Mouse (Mus musculus) left cerebral cortex, postnatal 14 days (tissue): ENCODE data around the gene Cacna1c. TPM values are rescaled to one million over a fixed set of nuclear protein-coding genes. Genes with fewer than 3 reads are reported as not detected.
A peak's percentile ranks its signal among the peaks of the same experiment; 100 is the strongest.

Experiments
- DNase-seq, 2 experiments: peaks; one replicate each; pipeline ENCODE4 v3.0.0; 2021 to 2022; ENCODE audit warnings: low spot score in 2 of 2, mixed read lengths in 1 of 2
- intact Hi-C: fragments of 180-260 bp; cut with DNase I; formaldehyde crosslinking; loops from one replicate; pipeline ENCODE4 v1.15.1; 2025
- total RNA-seq, 2 experiments: library from RNA; stranded (reverse); gene quantifications; 2 replicates each; pipeline ENCODE4 v1.2.3; 2021

Gene Cacna1c
- total RNA-seq, 2 experiments from 2014 or later = 66.9 to 73.5 TPM

DNA sequence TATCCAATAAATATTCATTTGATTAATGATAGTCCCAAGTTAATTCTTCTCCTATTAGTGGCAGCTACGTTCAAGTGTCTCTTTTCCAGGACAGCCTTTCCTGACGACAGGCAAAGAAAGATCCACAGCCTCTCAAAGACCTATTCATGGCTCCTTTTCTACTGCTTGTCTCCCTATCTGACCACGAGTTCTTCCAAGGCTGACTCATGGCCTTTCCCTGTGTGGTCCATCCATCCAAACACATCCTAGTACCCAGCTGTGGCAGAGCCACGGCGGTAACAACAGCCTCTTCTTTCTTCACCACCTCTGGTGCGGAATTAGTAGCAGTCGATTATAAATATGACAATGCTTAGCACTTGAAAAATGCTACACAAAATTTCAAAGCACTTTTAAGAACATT, 155.3 kb downstream of the Cacna1c start:
- DNase-seq = no peak
- intact Hi-C loops = no loop called here

DNA sequence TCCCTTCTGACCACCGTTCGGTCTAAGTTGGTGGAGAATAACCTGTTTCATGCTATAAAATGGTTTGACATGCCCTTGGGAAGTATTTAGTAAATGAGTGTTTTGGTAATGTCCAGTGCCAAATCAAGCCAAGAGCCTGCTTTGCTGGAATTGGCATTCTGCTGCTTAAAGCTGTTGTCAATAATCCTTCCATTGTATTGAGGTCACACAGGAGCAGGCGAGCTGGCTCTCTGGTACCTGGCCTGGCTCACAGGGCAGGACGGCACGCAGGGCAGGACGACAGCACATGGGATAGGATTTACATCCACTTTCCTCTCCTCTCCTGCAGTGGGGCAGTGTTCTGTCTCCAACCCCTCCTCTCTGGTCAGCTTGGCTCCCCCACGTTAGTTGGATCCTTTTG, 156.4 kb downstream of the Cacna1c start:
- no peak for DNase-seq
- intact Hi-C loops = no loop called here

DNA sequence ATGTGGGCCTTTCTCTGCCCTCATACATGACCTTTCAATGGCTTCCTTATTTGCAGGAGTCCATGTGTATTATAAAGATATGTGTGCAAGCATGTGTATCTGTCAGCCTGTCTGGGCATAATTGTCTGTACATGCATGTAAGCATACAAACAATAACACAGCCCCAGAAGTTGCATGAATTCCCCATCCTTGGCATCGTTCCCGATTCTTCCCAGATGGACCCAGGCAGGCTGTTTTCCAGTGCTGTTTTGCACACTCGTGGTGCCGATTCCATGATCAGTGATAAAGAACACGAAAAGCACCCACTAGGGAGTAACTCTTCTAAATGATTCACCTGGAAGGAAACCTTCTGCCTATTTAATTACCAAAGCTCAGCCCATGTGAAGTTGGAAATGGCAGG, 156.9 kb downstream of the Cacna1c start:
- DNase-seq = no peak
- intact Hi-C loops = no loop called here

DNA sequence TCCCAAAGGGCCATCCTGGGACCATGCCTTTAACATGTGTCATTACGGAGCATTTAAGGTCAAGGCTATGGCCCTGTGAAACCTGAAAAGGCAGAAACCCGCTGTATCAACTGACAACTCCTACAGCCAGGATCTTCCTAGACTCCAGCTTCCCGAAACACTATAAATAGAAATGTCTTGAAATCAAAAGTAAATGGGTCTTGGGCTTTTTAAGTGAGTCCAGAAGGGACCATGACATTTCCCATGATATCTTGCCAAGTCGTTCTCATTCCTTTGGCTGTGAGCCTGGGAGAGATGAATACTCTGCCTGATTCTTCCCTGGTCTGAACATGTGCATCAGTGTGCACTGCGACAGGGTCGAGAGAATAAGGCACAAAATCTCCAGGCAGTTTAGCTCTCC, 158.4 kb downstream of the Cacna1c start:
- DNase-seq = peak in 1 of 2 experiments; percentile 37
- intact Hi-C loops = no loop called here

DNA sequence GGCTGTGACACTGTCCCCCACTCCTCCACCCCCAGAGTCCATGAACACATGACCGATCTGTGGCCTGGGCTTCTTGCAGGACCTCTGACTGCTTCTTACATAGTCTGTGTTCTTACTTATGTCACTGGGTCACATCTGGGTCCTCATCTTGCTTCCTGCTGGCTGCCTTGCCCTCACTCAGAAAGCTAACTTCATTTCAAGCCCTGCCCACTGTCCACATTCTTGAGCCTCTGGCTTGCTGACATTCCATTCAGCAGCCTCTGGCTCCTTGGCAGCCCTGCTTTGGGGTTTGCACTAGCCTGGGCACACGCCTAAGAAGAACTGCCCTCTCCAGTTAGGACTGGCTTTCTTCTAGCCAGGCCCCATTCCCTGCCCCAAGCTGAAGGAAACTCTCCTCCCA, 159.2 kb downstream of the Cacna1c start:
- intact Hi-C loops = no loop called here
- DNase-seq = no peak

DNA sequence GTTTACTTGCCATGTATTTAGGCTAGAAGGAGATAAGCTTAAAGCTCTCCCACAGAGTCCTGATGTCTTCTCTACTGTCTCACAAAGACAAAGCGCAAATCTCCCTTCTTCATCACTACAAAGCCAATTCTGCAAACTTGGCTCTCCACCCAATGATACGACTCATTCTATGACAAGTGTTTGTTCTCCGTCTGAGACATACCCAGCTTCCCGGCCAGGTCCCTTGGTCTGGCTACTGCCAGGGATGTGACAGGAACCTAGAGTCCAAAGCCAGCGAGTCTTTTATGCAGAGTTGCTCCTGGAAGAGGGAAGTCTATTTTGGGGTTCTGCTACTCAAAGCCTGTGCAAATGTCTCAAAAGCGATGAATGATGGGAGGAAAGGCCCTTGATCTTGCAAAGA, 160.9 kb downstream of the Cacna1c start:
- DNase-seq = no peak
- intact Hi-C loops = no loop called here

DNA sequence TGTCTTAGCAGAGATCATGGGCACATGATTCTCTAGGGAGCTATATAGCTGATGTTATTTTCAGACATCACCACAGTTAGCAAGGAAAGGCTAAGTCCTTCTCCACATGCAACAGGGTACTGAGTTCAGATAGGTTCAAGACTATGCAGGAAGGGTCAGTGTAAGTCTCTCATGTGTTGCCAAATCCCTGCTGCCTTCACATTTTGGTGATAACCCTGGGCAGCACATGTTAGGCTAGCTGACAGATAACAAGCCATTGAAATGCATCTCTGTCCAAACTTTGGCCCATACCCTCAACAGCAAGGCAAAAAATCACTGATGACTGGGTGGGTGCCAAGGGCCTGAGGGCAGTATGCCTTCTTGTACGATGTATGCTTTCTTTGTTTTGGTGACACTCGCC, 161.3 kb downstream of the Cacna1c start:
- intact Hi-C loops = no loop called here
- DNase-seq = no peak

DNA sequence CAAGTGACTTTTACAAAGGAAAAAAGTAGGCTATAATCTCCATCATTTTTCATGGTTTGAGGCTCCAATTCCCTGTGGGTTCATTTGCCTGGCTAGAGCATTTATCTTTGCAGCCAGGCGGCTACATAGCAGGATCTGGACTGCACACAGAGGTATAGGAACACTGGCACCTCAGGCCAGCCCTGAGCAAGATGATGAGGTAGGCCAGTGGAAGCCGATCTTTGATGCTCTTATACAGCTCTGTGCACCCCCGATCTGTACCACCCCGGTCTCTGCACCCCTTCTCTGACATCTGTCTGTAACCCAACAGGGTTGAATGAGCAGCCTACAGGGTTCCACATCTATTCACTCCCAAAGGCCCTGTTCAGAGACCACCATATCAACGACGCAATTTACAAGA, 168.3 kb downstream of the Cacna1c start:
- no peak for DNase-seq
- intact Hi-C loops = no loop called here

DNA sequence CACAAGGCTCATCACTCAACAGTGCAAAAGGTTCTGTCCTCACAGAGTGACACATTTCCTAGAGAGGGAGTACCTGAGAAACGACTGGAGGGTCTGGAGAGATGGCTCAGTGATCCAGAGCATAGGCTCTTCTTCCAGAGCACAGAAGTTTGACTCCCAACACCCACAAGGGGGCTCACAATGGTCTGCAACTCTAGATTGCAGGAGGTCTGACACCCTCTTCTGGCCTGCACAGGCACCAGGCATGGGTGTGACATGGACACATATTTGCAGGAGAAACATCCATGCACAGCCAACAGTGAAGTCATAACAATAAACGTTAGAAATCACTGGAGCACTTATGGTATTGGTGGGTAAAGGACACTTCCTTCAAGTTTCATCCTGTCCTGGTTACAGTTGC, 173.4 kb downstream of the Cacna1c start:
- no peak for DNase-seq
- intact Hi-C loops = no loop called here

DNA sequence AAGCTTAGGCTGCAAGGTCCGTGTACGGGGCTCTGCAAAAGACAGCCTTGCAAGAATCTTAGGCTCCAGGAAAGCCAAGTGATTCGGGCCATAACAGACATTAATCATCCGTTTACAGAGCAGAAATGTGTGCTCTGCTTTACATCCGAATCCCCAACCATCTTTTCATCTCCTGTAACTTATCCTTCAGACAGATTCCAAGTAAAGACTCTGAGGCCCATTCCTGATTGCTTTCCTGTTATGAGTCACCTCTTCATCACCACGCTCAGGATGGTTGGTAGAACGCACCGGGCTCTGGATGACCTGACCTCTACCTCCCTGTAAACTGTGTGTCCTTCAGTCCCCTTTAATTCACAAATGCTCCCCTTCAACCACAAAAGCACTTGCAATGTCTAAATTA, 175.0 kb downstream of the Cacna1c start:
- intact Hi-C loops = no loop called here
- DNase-seq = no peak

DNA sequence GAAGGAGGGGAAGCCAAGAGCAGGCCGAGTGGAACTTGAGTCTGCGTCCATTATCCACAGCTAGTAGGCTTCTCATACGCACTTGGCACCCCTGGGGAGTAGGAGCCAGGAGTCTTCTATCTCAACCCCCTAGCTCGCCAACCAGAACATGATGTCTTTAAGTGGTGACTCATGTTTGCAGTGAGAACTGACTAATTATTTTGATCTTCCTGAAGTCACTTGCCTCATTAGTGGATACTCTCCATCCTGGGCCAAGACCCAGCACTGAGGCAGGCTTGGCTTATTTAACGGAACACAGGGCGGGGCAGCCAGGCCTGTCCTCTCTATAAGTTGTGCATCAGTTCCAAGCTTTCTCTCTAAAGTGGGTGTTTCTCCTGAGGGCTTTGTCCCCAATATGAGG, 177.3 kb downstream of the Cacna1c start:
- no peak for DNase-seq
- intact Hi-C loops = no loop called here

DNA sequence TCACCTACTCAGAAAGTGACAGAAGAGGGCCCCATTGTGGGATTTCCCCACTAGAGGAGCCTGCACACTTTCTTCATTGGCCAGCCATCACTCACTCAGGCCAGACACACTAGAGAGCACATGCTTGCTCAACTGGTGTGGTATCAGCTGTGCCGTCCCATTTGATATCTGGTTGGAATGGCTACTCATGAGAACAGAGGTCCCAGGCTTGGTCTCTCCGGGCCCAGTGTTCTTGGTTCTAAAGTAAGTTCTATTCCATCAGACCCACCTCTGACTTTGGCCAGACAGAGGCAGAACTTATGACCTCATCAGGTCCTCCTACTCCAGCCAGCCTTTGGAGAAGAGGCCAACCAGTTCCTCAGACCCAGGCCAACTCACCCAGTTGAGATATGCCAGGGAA, 178.0 kb downstream of the Cacna1c start:
- intact Hi-C loops = no loop called here
- DNase-seq = no peak

DNA sequence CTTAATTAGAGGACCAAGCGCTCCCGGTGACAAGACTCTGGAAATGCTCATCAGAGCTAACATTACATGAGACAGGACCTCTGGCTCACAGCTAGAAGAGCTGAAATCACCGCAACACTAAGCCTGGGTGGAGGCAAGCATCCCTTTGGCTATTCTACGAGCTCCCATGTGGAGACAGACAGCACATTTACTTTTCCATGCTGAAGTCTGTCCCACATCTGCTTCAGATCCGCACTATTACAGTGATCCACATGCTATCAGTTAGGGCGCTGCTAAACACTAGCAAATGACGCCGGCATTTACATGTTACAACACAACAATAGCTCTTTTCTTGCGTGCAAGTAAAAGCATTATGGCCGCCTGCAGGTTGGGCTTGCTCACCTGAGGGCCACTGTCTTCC, 178.7 kb downstream of the Cacna1c start:
- intact Hi-C loops = no loop called here
- no peak for DNase-seq

DNA sequence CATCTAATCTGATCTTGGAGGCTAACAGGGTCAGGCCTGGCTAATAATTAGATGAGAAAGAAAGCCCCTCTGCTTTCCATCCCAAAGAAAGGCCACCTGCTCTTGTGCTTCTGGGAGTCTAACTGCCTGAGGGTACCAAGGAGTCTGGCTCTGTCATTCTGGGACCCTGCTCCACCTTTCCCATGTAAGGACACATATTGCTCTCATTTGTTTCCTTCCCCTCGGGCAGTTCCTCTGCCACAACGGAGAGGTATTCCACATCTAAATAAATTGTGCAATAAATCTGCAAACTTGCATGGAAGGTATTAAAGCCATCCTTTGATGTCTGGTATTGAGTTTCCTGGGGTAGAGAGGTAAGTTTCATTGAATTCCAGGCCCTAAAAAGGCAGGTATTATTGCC, 180.9 kb downstream of the Cacna1c start:
- intact Hi-C loops = no loop called here
- DNase-seq = no peak

DNA sequence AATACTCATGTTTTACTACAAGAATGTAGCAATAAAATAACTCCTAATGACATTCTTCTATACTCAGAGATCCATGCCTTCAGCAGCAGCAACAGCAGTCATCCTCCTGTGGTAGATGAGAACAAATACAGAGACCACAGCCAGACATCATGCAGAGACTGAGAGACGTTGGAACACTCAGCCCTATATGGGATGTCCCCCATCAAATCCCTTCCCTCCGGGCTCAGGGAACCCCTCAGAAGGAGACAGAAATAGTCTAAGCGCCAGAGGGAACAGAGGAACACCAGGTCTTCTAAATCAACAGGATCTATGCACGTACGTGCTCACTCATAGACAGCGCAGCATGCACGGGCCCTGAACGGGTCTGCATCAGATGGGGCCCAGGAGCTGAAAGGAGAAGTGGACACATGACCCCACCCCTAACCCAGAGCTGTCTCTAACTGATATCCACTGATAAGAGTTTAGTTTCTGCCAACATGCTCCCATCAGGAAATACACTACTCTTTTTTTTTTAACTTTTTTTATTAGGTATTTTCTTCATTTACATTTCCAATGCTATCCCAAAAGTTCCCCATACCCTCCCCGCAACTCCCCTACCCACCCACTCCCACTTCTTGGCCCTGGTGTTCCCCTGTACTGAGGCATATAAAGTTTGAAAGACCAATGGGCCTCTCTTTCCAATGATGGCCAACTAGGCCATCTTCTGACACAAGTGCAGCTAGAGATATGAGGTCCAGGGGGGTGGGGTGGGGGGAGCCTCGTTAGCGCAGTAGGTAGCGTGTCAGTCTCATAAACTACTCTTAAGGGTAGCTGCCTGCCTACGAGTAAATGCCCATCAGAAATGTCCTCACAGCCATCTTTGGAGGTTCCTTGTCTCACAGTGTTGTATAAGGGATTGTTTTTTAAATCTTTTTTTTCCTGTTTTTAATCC, 182.8 kb downstream of the Cacna1c start:
- DNase-seq = no peak
- intact Hi-C loops = no loop called here

DNA sequence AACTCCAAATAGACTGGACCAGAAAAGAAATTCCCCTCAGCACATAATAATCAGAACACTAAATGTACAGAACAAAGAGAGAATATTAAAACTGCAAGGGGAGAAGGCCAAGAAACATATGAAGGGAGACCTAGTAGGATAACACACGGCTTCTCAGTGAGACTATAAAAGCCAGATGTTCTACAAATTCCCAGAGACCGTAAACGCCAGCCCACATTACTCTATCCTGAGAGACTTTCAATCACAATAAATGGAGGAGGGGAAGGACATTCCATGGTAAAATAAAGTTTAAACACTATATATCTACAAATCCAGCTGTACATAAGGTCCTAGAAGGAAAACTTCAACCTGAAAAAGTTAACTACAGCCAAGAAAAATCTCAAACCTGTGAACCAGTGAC, 185.3 kb downstream of the Cacna1c start:
- intact Hi-C loops = no loop called here
- DNase-seq = no peak

DNA sequence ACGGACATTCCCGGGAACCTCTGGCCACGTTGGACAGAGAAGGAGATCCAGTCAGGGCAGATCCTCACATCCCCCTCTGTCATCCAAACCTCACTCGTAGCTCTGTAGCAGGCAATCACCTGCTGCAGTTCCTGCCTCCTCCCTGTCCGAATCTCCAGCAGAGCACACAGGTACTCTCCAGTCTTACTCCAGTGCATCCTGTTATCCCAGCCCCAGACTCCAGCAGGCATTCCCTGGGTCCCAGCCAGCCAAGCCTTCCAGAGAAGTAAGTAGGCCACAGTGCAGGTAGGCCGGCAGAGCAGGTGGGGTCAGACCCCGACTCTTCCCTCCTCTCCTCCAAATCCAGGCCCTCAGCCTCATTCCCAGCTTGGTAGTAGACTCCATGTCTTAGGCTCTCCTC, 186.7 kb downstream of the Cacna1c start:
- DNase-seq = no peak
- intact Hi-C loops = no loop called here

DNA sequence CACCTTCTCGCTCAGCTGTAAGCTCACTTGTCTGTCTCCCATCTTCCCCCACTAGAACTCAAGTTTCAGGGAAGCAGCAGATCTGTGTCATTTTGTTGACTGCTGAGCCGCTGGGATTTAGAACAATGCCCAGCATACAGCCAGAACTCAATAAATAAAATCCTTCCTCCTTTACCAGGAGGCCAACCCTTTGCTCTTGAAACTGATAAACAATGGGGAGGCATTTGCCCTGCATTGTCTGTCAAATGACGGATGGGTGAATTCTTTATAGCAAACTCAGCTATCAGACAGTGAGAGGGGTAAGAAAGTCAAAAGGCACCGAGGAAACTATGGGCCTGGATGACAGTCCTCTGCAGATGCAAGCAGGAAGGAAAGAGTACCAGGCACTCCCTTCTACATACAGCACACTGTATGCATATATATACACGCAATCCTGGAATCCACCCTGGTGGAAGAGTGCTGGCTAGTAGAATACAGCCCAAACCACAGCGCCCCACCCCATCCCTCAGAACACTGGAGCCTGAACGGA, 187.5 kb downstream of the Cacna1c start:
- intact Hi-C loops = no loop called here
- no peak for DNase-seq

DNA sequence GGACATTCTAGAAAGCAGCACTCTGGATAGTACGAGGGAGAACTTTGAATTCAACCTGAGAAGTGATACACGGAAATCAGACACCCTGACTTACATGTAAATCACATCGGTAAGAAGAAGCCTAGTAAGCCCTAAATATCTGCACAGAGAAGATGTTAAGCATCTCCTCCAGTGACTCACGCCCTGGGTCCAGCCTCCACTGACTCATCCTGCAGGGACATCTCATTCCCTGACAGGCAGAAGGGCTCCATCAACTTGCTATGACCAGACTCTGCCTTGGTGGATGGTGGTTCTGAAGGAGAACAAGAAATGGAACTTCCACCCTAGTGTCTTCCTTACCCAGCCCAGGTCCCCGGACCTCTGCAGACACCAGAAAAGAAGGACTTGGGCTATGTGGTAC, 191.6 kb downstream of the Cacna1c start:
- no peak for DNase-seq
- intact Hi-C loops = no loop called here

DNA sequence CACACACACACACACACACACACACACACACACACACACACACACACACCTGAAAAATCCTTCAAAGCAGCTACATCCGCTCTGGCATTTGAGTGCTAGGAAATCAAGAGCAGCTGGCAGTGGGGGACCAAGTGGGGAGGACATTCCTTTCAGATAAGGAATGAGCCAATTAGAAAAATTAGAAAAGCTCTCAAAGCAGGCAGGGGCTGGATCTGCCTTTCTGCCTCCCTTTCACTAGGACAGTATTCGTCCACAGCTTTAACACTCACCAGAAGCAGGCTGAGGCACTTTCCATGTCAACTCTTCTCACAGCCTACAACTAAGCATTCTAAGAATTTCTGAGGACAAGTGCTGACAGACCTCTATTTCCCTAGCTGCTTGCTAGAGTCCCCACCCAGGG, 194.8 kb downstream of the Cacna1c start:
- intact Hi-C loops = no loop called here
- no peak for DNase-seq

DNA sequence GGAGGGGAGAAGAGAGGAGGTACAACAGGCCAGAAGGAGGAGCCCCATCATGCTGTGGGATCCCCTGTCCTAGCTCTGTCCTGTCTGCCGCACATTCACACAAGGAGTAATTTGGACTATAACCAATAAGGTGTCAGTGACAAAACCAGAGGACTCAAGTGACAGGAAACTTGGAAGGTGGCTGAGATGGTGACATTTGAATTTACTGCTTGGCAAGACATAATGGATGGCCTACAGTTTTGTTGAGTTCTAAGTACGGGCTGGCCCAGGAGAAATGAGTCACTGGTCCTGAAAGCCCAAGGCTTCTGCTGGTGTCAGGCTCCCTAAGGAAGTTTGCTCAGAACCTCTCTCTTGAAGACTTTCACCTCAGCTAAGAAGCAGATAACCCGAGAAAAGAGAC, 196.0 kb downstream of the Cacna1c start:
- DNase-seq = no peak
- intact Hi-C loops = no loop called here
